Mouse (Mus musculus) kidney, postnatal 10 days (tissue): Measurements from ENCODE around the gene Fn3krp.

Source experiments
- DNase-seq: peaks from one replicate; pipeline ENCODE4 v3.0.0; 2021; ENCODE audit warnings: mixed read lengths

Fn3krp gene

GRCm38 (mm10) chr11:121420830-121421552, at the start of gene Fn3krp:
Gene Fn3krp (plus strand): TSS chr11:121421401.
- DNase-seq: peak; percentile 100

- DNase-seq: no peak
These were observed 47.9 kb upstream of the Fn3krp start for GRCm38 (mm10) chr11:121373305-121373704.

GRCm38 (mm10) chr11:121378644-121379043, 42.6 kb upstream of the Fn3krp start:
- DNase-seq: no peak

GRCm38 (mm10) chr11:121380294-121380693, 40.9 kb upstream of the Fn3krp start:
- no peak for DNase-seq

- peak; percentile 97 for DNase-seq
These were observed 33.2 kb upstream of the Fn3krp start, which contains the start of gene Rab40b for GRCm38 (mm10) chr11:121387750-121388553. Gene Rab40b (minus strand): TSS chr11:121388251.

GRCm38 (mm10) chr11:121388554-121388945, 32.7 kb upstream of the Fn3krp start:
- no peak for DNase-seq

GRCm38 (mm10) chr11:121390793-121391192, 30.4 kb upstream of the Fn3krp start:
- no peak for DNase-seq

- DNase-seq: no peak
These were observed 28.8 kb upstream of the Fn3krp start for GRCm38 (mm10) chr11:121392405-121392804.

GRCm38 (mm10) chr11:121407366-121408155, 13.6 kb upstream of the Fn3krp start:
- no peak for DNase-seq

GRCm38 (mm10) chr11:121414762-121415161, 6.4 kb upstream of the Fn3krp start:
- DNase-seq: no peak

GRCm38 (mm10) chr11:121415351-121415750, 5.8 kb upstream of the Fn3krp start:
- DNase-seq: peak; percentile 39

GRCm38 (mm10) chr11:121417971-121418370, 3.2 kb upstream of the Fn3krp start:
- DNase-seq: no peak

GRCm38 (mm10) chr11:121418932-121419331, 2.3 kb upstream of the Fn3krp start:
- no peak for DNase-seq

GRCm38 (mm10) chr11:121420379-121420778, 822 bp upstream of the Fn3krp start:
- no peak for DNase-seq

- DNase-seq: no peak
These were observed 462 bp downstream of the Fn3krp start for GRCm38 (mm10) chr11:121421553-121422173.

- DNase-seq: no peak
These were observed 12.2 kb downstream of the Fn3krp start for GRCm38 (mm10) chr11:121433397-121433796.

GRCm38 (mm10) chr11:121434156-121435155, 13.3 kb downstream of the Fn3krp start, which contains the start of gene Fn3k:
Gene Fn3k (plus strand): TSS chr11:121434913.
- peak; percentile 94 for DNase-seq

GRCm38 (mm10) chr11:121437236-121437635, 16.0 kb downstream of the Fn3krp start:
- DNase-seq: no peak

GRCm38 (mm10) chr11:121439686-121440292, 18.6 kb downstream of the Fn3krp start:
- no peak for DNase-seq

GRCm38 (mm10) chr11:121441653-121442052, 20.5 kb downstream of the Fn3krp start:
- no peak for DNase-seq

GRCm38 (mm10) chr11:121442076-121442475, 20.9 kb downstream of the Fn3krp start:
- DNase-seq: no peak
